Mouse (Mus musculus) G1E (cell line): ENCODE measurements around the gene Ly6g6c. TPM values are rescaled to one million over a fixed set of nuclear protein-coding genes. Genes with fewer than 3 reads are reported as not detected.

Source experiments
- ATAC-seq: 2 replicates; pipeline ENCODE4 v1.8.0; 2016; ENCODE audit warnings: mild to moderate bottlenecking; ENCODE audit not compliant: insufficient number of reproducible peaks, poor library complexity, low FRiP score, severe bottlenecking; ENCODE audit errors: extremely low read depth
- DNase-seq: peaks from one replicate; pipeline ENCODE4 v3.0.0; 2012; ENCODE audit warnings: low spot score
- H3K27me3 ChIP-seq: 2 replicates; pipeline ENCODE4 v1.6.1; 2012; ENCODE audit warnings: mild to moderate bottlenecking, low read length, inconsistent platforms; ENCODE audit not compliant: insufficient read depth
- H3K36me3 ChIP-seq: replicated peaks from 2 replicates; pipeline ENCODE3; 2012; ENCODE audit warnings: mild to moderate bottlenecking, inconsistent platforms
- H3K4me1 ChIP-seq: 2 replicates; pipeline ENCODE4 v1.6.1; 2012; ENCODE audit warnings: low read depth, low read length, inconsistent platforms, mixed read lengths; ENCODE audit not compliant: insufficient read depth
- H3K4me3 ChIP-seq: 2 replicates; pipeline ENCODE4 v1.5.1; 2012; ENCODE audit warnings: low read depth, mild to moderate bottlenecking, inconsistent platforms, low read length, moderate library complexity, mixed read lengths
- H3K9me3 ChIP-seq: replicated peaks from 2 replicates; pipeline ENCODE4 v1.6.1; 2012; ENCODE audit warnings: inconsistent platforms
- CTCF ChIP-seq: IDR thresholded peaks from 2 replicates; pipeline ENCODE4 v1.5.1; 2012; ENCODE audit warnings: low read depth, low read length, inconsistent platforms, mixed read lengths
- GATA1 ChIP-seq: IDR thresholded peaks from 2 replicates; pipeline ENCODE4 v1.6.1; 2012; ENCODE audit warnings: borderline replicate concordance, low read length, inconsistent platforms, mixed read lengths
- GATA2 ChIP-seq: IDR thresholded peaks from 2 replicates; pipeline ENCODE4 v1.6.1; 2012; ENCODE audit warnings: low read depth, low read length, inconsistent platforms, borderline replicate concordance
- POLR2AphosphoS5 ChIP-seq: IDR thresholded peaks from 2 replicates; pipeline ENCODE4 v1.6.1; 2012; ENCODE audit warnings: low read depth, low read length, inconsistent platforms; ENCODE audit not compliant: insufficient replicate concordance
- TAL1 ChIP-seq: conservative IDR thresholded peaks from 2 replicates; pipeline ENCODE4 v1.6.1; 2012; ENCODE audit warnings: low read depth, low read length, inconsistent platforms, mixed read lengths
- polyA plus RNA-seq: library from polyadenylated mRNA; stranded (reverse); fragments of >175 nt; gene quantifications from 2 replicates; pipeline ENCODE4 v1.2.3, GENCODE M21; 2012
- total RNA-seq, 2 experiments: library from RNA; stranded (forward) in 1 of 2; stranded (reverse) in 1 of 2; fragments of 200-1000 nt in 1 of 2; fragments of >200 nt in 1 of 2; fragmentation: Nextera tagmentation in 1 of 2; gene quantifications; 2 replicates each; pipeline ENCODE4 v1.2.3; 2014 to 2017

Ly6g6c gene
- total and polyA plus RNA-seq, 3 experiments, result 0.16 TPM; not detected in 2

- ATAC-seq (no peak), DNase-seq (no peak)
- Histone ChIP-seq H3K27me3 (no peaks in the 10 kb centered on the region), H3K9me3 (no peaks in the 10 kb centered on the region), H3K36me3 (peaks cover 100% of the 10 kb centered on the region), H3K4me1 (peaks cover 76% of the 10 kb centered on the region), H3K4me3 (no peak overlapping the region)
- no peak for TF ChIP-seq GATA1
These were observed 31.4 kb downstream of the Ly6g6c start for GRCm38 (mm10) chr17:35096597-35096996.

- H3K4me3 ChIP-seq, result no peak overlapping the region
- peaks cover 100% of the 10 kb centered on the region for H3K36me3 ChIP-seq
- H3K4me1 ChIP-seq, result peaks cover 76% of the 10 kb centered on the region
- no peak for TF ChIP-seq TAL1
- TF ChIP-seq GATA2, result no peak
- TF ChIP-seq GATA1, result no peak
- TF ChIP-seq POLR2AphosphoS5, result no peak
- no peak for TF ChIP-seq CTCF
- no peaks in the 10 kb centered on the region for H3K27me3 ChIP-seq
- no peak for DNase-seq
- no peaks in the 10 kb centered on the region for H3K9me3 ChIP-seq
- ATAC-seq, result no peak
These were observed 32.0 kb downstream of the Ly6g6c start for GRCm38 (mm10) chr17:35097164-35097655.

- ATAC-seq (no peak), DNase-seq (no peak)
- H3K9me3 ChIP-seq, result no peaks in the 10 kb centered on the region
- peaks cover 96% of the 10 kb centered on the region for H3K36me3 ChIP-seq
- no peak for TF ChIP-seq TAL1
- TF ChIP-seq POLR2AphosphoS5, result no peak
- no peak for TF ChIP-seq GATA2
- no peak for TF ChIP-seq CTCF
- no peak for TF ChIP-seq GATA1
- no peak overlapping the region for H3K4me3 ChIP-seq
- H3K27me3 ChIP-seq, result no peaks in the 10 kb centered on the region
- H3K4me1 ChIP-seq, result peaks cover 81% of the 10 kb centered on the region
These were observed 35.1 kb downstream of the Ly6g6c start for GRCm38 (mm10) chr17:35100196-35100765.

- H3K9me3 ChIP-seq, result no peaks in the 10 kb centered on the region
- no peak for DNase-seq
- no peak for TF ChIP-seq GATA1
- no peak for TF ChIP-seq CTCF
- no peak for TF ChIP-seq GATA2
- H3K4me1 ChIP-seq, result peaks cover 86% of the 10 kb centered on the region
- ATAC-seq, result no peak
- no peak overlapping the region for H3K4me3 ChIP-seq
- H3K27me3 ChIP-seq, result no peaks in the 10 kb centered on the region
- peaks cover 87% of the 10 kb centered on the region for H3K36me3 ChIP-seq
These were observed 36.0 kb downstream of the Ly6g6c start for GRCm38 (mm10) chr17:35101161-35101560.

GRCm38 (mm10) chr17:35102299-35102698 lies 37.1 kb downstream of the Ly6g6c start:
- Histone ChIP-seq H3K27me3 (no peaks in the 10 kb centered on the region), H3K4me1 (peaks cover 86% of the 10 kb centered on the region), H3K9me3 (no peaks in the 10 kb centered on the region), H3K36me3 (peaks cover 76% of the 10 kb centered on the region), H3K4me3 (no peak overlapping the region; the same call in 1 of the 2 replicates)
- DNase-seq (no peak), ATAC-seq (no peak)
- no peak for TF ChIP-seq TAL1
- TF ChIP-seq POLR2AphosphoS5, result no peak
- no peak for TF ChIP-seq GATA2
- no peak for TF ChIP-seq CTCF
- TF ChIP-seq GATA1, result no peak

- H3K36me3 ChIP-seq, result peaks cover 66% of the 10 kb centered on the region
- H3K9me3 ChIP-seq, result no peaks in the 10 kb centered on the region
- no peaks in the 10 kb centered on the region for H3K27me3 ChIP-seq
- no peak for TF ChIP-seq POLR2AphosphoS5
- no peak for TF ChIP-seq TAL1
- no peak for TF ChIP-seq GATA2
- TF ChIP-seq GATA1, result no peak
- TF ChIP-seq CTCF, result no peak
- no peak for ATAC-seq
- H3K4me1 ChIP-seq, result peaks cover 83% of the 10 kb centered on the region
- DNase-seq, result no peak
- H3K4me3 ChIP-seq, result peak overlapping the region; percentile 49; the same call in 1 of the 2 replicates
These were observed 38.1 kb downstream of the Ly6g6c start for GRCm38 (mm10) chr17:35103221-35103690.
